Mouse (Mus musculus) stomach, postnatal 0 days (tissue): Measurements from ENCODE around the gene Lhx2. TPM values are rescaled to one million over a fixed set of nuclear protein-coding genes. Genes with fewer than 3 reads are reported as not detected.

Experiments used
- ATAC-seq: fragments of 200-750 bp; cut with Nextera tagmentation; 2 replicates; pipeline ENCODE4 v1.8.0; 2017; ENCODE audit not compliant: low FRiP score, low TSS enrichment
- DNase-seq: peaks from one replicate; pipeline ENCODE4 v3.0.0-alpha.2; 2016; ENCODE audit warnings: low spot score
- H3K27ac ChIP-seq: fragments of 300-500 bp; sonication (generic); replicated peaks from 2 replicates; pipeline ENCODE4 v1.5.1; 2014; ENCODE audit warnings: mild to moderate bottlenecking, control low read depth
- H3K27me3 ChIP-seq: fragments of 300-500 bp; sonication (generic); 2 replicates; pipeline ENCODE4 v1.6.1; 2014; ENCODE audit warnings: low read length; ENCODE audit not compliant: control insufficient read depth, insufficient read depth
- H3K36me3 ChIP-seq: fragments of 300-500 bp; sonication (generic); 2 replicates; pipeline ENCODE4 v1.6.1; 2014; ENCODE audit warnings: low read length, mixed read lengths; ENCODE audit not compliant: control insufficient read depth, insufficient read depth
- H3K4me1 ChIP-seq: fragments of 300-500 bp; sonication (generic); replicated peaks from 2 replicates; pipeline ENCODE4 v1.6.1; 2014; ENCODE audit warnings: antibody characterized with exemption; ENCODE audit not compliant: control insufficient read depth, insufficient read depth
- H3K4me2 ChIP-seq: fragments of 300-500 bp; sonication (generic); replicated peaks from 2 replicates; pipeline ENCODE4 v1.6.1; 2014; ENCODE audit warnings: low read depth, mild to moderate bottlenecking, control low read depth, moderate library complexity
- H3K4me3 ChIP-seq: fragments of 300-500 bp; sonication (generic); 2 replicates; pipeline ENCODE4 v1.5.1; 2014; ENCODE audit warnings: low read depth, low read length, control low read depth
- H3K9ac ChIP-seq: fragments of 300-500 bp; sonication (generic); 2 replicates; pipeline ENCODE4 v1.6.1; 2014; ENCODE audit warnings: mild to moderate bottlenecking, low read length, control low read depth, mixed read lengths
- H3K9me3 ChIP-seq: fragments of 300-500 bp; sonication (generic); 2 replicates; pipeline ENCODE4 v1.6.1; 2016; ENCODE audit warnings: low read length; ENCODE audit not compliant: control insufficient read depth
- CTCF ChIP-seq: IDR thresholded peaks from 2 replicates; pipeline ENCODE4 v1.5.1; 2016; ENCODE audit warnings: antibody characterized with exemption, low read depth, mild to moderate bottlenecking, moderate library complexity
- EP300 ChIP-seq: optimal IDR thresholded peaks from 2 replicates; pipeline ENCODE3; 2016; ENCODE audit warnings: antibody characterized with exemption
- WGBS: fragments of 180-500 bp; shearing (Covaris S2); extraction: QIAGEN DNeasy Blood & Tissue Kit; methylation state at CpG from one replicate; pipeline ENCODE4 v1.1.7; 2014; 5-methylcytosine and 5-hydroxymethylcytosine counted together
- polyA plus RNA-seq: library from polyadenylated mRNA; unstranded; fragments of >200 nt; fragmentation: Nextera tagmentation; extraction: Ambion mirVana; gene quantifications from 2 replicates; pipeline ENCODE4 v1.2.1, GENCODE M21; 2015

Lhx2 gene
- polyA plus RNA-seq, 1 experiment from 2014 or later: not detected

DNA sequence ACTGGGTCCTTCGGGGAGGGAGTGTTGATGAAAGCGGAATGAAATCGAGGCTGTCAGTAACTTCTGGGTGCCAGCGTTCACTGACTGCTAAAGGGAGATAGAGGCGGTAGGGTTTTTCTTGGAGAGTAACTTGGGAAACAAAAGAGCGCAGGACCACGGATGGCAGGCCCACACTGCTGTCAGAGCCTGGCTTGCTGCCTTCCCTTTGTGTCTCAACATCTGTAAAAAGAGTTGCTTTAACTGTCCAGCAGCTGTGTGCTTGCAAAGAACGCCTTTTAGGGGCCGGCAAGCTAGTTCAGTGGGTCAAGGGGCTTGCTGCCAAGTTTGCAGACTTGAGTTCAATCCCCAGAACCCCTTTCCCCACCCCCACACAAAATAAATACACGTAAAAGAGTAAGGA lies 20.1 kb downstream of the Lhx2 start:
- Histone ChIP-seq H3K4me1 (no peaks in the 10 kb centered on the region), H3K9me3 (no peaks in the 10 kb centered on the region), H3K4me2 (no peak overlapping the region), H3K27ac (no peak overlapping the region), H3K4me3 (no peak overlapping the region), H3K9ac (no peak overlapping the region), H3K27me3 (peaks cover 23% of the 10 kb centered on the region), H3K36me3 (no peaks in the 10 kb centered on the region)
- TF ChIP-seq EP300 (no peak), CTCF (no peak)
- 4% methylated on average over 10 of the region's 10 CpGs for WGBS
- ATAC-seq: no peak
- DNase-seq: no peak

DNA sequence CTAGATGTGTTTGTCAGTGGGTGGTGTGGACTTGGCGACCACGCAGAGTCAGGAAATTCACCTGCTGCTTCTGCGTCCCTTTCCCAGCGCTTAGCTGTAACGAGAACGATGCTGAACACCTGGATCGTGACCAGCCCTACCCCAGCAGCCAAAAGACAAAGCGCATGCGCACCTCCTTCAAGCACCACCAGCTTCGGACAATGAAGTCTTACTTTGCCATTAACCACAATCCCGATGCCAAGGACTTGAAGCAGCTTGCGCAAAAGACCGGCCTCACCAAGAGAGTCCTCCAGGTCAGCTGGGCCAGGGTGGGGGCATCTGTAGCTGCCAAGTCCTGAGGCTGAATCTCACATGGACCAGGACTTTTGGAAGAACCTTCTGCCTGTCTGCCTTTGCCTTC lies 20.7 kb downstream of the Lhx2 start:
- Histone ChIP-seq H3K9me3 (no peaks in the 10 kb centered on the region), H3K4me1 (no peaks in the 10 kb centered on the region), H3K27me3 (peaks cover 22% of the 10 kb centered on the region), H3K4me2 (no peak overlapping the region), H3K36me3 (no peaks in the 10 kb centered on the region), H3K9ac (no peak overlapping the region), H3K4me3 (no peak overlapping the region), H3K27ac (no peak overlapping the region)
- WGBS: 7% methylated on average over 13 of the region's 13 CpGs
- ATAC-seq (no peak), DNase-seq (no peak)
- TF ChIP-seq CTCF: no peak
- TF ChIP-seq EP300: no peak

DNA sequence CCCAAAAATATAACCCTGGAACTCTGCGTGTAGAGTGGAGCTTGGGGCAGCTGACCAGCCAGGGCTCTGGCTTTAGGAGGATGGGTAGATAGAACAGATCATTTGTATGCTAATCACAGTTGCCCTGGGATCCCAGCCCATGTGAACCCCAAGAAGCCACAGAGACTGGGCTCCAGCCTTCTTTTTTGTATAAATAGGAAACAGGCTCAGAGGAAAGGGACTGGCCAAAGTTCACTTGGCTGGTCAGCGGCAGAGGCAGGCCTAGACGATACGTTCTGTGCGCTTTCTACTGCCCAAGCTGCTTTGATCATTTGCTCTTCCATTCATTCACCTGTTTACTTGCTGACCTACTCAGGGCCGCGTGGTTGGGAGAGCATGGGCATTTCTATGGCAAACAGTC lies 27.1 kb downstream of the Lhx2 start:
- 53% methylated on average over 7 of the region's 7 CpGs for WGBS
- no peak for TF ChIP-seq EP300
- no peak for TF ChIP-seq CTCF
- no peak for ATAC-seq

DNA sequence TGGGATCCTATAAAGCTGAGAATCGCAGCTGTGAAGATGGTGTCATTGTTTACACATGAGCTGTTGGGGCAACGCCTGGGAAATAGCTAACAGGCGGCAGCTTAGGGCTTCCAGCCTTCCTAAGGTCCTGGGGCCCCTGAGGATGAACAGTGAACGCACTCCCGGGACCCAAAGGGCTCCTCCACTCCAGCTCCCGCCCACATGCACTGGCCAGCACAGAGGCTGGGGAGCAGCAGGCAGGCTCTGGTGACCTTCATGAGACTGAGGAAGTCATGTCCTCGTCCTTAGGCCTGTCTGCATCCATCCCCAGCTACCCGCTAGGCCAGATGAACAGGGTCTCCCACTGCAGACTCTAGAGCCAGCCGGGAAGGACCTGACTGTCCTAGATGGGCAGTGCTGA lies 27.9 kb downstream of the Lhx2 start:
- H3K4me1 ChIP-seq: no peaks in the 10 kb centered on the region
- no peak overlapping the region for H3K4me2 ChIP-seq
- H3K36me3 ChIP-seq: no peaks in the 10 kb centered on the region
- 8% methylated on average over 9 of the region's 9 CpGs for WGBS
- DNase-seq (no peak), ATAC-seq (no peak)
- H3K4me3 ChIP-seq: no peak overlapping the region
- H3K27ac ChIP-seq: no peak overlapping the region
- H3K9me3 ChIP-seq: no peaks in the 10 kb centered on the region
- H3K9ac ChIP-seq: no peak overlapping the region
- TF ChIP-seq EP300 (no peak), CTCF (no peak)
- H3K27me3 ChIP-seq: peaks cover 7% of the 10 kb centered on the region; the same call in 1 of the 2 replicates

More for the DNA sequence above, 27.1 kb downstream of the Lhx2 start:
- Histone ChIP-seq H3K9me3 (no peaks in the 10 kb centered on the region), H3K36me3 (no peaks in the 10 kb centered on the region), H3K27me3 (peaks cover 7% of the 10 kb centered on the region; the same call in 1 of the 2 replicates), H3K4me2 (no peak overlapping the region), H3K27ac (no peak overlapping the region), H3K4me3 (no peak overlapping the region), H3K4me1 (no peaks in the 10 kb centered on the region), H3K9ac (no peak overlapping the region)
- DNase-seq: no peak

DNA sequence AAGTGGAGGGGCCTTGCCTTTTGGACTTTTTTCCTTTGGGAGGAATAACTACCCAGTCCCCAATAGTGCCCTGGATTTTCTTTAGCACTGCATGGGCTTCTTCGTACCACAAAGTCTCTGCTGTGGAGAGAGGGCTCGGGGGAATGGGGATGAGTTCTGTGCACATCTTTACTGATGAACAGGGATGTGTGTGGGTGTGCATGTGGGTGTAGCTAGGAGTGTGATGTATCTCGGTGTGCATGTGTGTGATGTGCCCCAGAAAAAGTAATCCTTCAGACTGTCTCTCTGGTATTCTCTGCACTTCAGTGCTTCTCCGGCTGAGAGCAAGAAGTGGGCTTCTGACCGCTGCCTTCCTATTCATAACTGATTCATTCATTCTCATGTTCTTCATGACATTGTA lies 28.8 kb downstream of the Lhx2 start:
- H3K9ac ChIP-seq: no peak overlapping the region
- H3K4me1 ChIP-seq: no peaks in the 10 kb centered on the region
- H3K9me3 ChIP-seq: no peaks in the 10 kb centered on the region
- no peaks in the 10 kb centered on the region for H3K36me3 ChIP-seq
- ATAC-seq: no peak
- H3K4me3 ChIP-seq: no peak overlapping the region
- no peak for DNase-seq
- peaks cover 7% of the 10 kb centered on the region; the same call in 1 of the 2 replicates for H3K27me3 ChIP-seq
- WGBS: 69% methylated on average over 5 of the region's 5 CpGs
- H3K4me2 ChIP-seq: no peak overlapping the region
- H3K27ac ChIP-seq: no peak overlapping the region
- TF ChIP-seq CTCF (no peak), EP300 (no peak)

DNA sequence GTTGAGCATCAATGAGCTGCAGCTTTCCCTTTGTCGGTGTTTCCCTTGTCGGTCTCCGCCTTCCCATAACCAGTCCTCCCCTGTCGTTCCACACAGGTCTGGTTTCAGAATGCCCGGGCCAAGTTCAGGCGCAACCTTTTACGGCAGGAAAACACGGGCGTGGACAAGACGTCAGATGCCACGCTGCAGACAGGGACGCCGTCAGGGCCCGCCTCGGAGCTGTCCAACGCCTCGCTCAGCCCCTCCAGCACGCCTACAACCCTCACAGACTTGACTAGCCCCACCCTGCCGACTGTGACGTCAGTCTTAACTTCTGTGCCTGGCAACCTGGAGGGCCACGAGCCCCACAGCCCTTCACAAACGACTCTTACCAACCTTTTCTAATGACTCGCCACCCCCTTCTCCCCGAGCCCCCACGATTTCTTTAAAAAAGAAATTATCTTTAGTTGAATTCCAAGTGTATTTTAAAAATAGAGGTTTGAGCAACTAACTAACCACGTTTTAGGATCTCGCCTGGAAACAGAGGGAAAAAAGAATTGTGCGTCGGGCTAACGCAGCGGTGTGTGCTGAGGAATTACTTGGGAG lies 29.8 kb downstream of the Lhx2 start:
- H3K9ac ChIP-seq: no peak overlapping the region
- H3K27me3 ChIP-seq: peaks cover 7% of the 10 kb centered on the region; the same call in 1 of the 2 replicates
- DNase-seq (peak; percentile 77), ATAC-seq (peak; percentile 84)
- no peaks in the 10 kb centered on the region for H3K36me3 ChIP-seq
- H3K4me3 ChIP-seq: peak overlapping the region; percentile 22; the same call in 1 of the 2 replicates
- no peaks in the 10 kb centered on the region for H3K4me1 ChIP-seq
- WGBS: 6% methylated on average over 31 of the region's 31 CpGs
- no peak overlapping the region for H3K27ac ChIP-seq
- TF ChIP-seq EP300 (no peak), CTCF (no peak)
- H3K9me3 ChIP-seq: no peaks in the 10 kb centered on the region
- H3K4me2 ChIP-seq: peak overlapping the region; percentile 43
